Mouse (Mus musculus) naive thymus-derived CD4-positive, alpha-beta T cell, adult 5 months (primary cell): ENCODE data around the gene Pard6b. TPM values are rescaled to one million over a fixed set of nuclear protein-coding genes. Genes with fewer than 3 reads are reported as not detected.

Experiments used
- polyA plus RNA-seq: library from polyadenylated mRNA; unstranded; fragments of 100-300 nt; shearing (Covaris generic); gene quantifications from one replicate; pipeline ENCODE4 v1.2.1, GENCODE M21; 2017

Pard6b gene
- polyA plus RNA-seq = 2.9 TPM

DNA sequence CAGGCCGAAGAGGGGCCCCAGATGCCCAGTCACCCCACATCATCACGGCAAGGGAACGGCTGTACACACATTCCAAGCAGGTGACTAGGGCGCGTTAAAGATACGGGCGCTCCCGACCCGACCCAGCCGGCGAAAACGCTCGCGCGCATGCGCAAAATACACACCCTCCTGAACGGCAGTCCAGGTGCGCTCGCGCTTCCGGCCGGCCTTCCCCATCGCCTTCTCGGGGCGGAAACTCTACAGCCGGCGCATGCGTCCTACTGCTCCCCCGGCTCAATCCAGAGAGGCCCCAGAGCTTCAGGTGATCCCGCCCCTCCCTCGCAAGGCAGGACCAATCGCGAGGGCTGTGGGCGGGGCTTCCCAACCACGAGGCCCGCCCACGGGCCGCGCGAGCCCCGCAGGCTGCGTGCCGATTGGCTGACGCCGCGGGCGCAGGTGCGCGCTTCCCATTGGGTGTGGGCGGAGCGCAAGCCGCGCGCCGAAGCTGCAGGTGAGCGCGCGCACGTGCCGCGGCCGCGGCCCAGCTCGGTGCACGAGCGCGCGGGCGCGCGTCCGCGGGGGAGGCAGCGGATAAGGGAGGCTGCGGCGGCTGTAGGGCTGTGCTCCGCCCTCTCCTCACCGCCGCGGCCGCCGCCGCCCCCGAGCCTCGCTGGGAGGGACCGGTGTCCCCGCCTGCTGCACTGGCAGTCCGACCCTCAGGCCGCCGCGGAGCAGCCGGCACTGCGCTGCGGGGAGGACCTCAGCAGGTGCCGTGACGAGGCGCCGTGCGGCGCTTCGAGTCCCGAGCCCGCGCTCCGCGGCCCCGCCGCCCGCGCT is at the start of gene Pard6b:
Gene Pard6b (plus strand): TSS at position 574 of the 816 bp plus-strand sequence.

Other genes with a start within 250 kb of the Pard6b start
- gene Ptpn1, start 148.9 kb upstream of the Pard6b start, polyA plus RNA-seq = 137 TPM
- gene Ripor3, start 70.4 kb upstream of the Pard6b start, polyA plus RNA-seq = 1.1 TPM
- gene Adnp, start 126.1 kb downstream of the Pard6b start, polyA plus RNA-seq = 20.1 TPM
- gene Gm20716, start 149.4 kb downstream of the Pard6b start, polyA plus RNA-seq = 23.0 TPM
- 101 TPM for gene Dpm1, start 149.6 kb downstream of the Pard6b start, polyA plus RNA-seq
- gene Mocs3, start 149.6 kb downstream of the Pard6b start, polyA plus RNA-seq = 11.3 TPM
- gene Kcng1, start 200.7 kb downstream of the Pard6b start, polyA plus RNA-seq = not detected